Mouse (Mus musculus) lung, postnatal 0 days (tissue): Measurements from ENCODE around the gene Cdk8. TPM values are rescaled to one million over a fixed set of nuclear protein-coding genes. Genes with fewer than 3 reads are reported as not detected.

Experiments used
- ATAC-seq: fragments of 200-750 bp; cut with Nextera tagmentation; 2 replicates; pipeline ENCODE4 v1.8.0; 2017; ENCODE audit warnings: moderate library complexity
- DNase-seq: peaks from one replicate; pipeline ENCODE4 v3.0.0-alpha.2; 2016; ENCODE audit warnings: low spot score
- H3K27ac ChIP-seq: fragments of 300-500 bp; sonication (generic); 2 replicates; pipeline ENCODE4 v1.5.1; 2014; ENCODE audit warnings: antibody characterized with exemption, mild to moderate bottlenecking, low read length, mixed read lengths
- H3K27me3 ChIP-seq: fragments of 300-500 bp; sonication (generic); replicated peaks from 2 replicates; pipeline ENCODE4 v1.6.1; 2014; ENCODE audit warnings: low read length, mixed read lengths; ENCODE audit not compliant: insufficient read depth
- H3K36me3 ChIP-seq: fragments of 300-500 bp; sonication (generic); 2 replicates; pipeline ENCODE4 v1.6.1; 2014; ENCODE audit warnings: low read length, mixed read lengths; ENCODE audit not compliant: insufficient read depth
- H3K4me1 ChIP-seq: fragments of 300-500 bp; sonication (generic); 2 replicates; pipeline ENCODE4 v1.6.1; 2014; ENCODE audit warnings: antibody characterized with exemption, low read depth, low read length, mixed read lengths; ENCODE audit not compliant: insufficient read depth
- H3K4me2 ChIP-seq: fragments of 300-500 bp; sonication (generic); replicated peaks from 2 replicates; pipeline ENCODE4 v1.6.1; 2014; ENCODE audit warnings: low read depth, mild to moderate bottlenecking, low read length, moderate library complexity, mixed read lengths
- H3K4me3 ChIP-seq: fragments of 300-500 bp; sonication (generic); 2 replicates; pipeline ENCODE4 v1.5.1; 2014; ENCODE audit warnings: low read depth, low read length
- H3K9ac ChIP-seq: fragments of 300-500 bp; sonication (generic); replicated peaks from 2 replicates; pipeline ENCODE4 v1.6.1; 2014; ENCODE audit warnings: low read depth, mild to moderate bottlenecking
- H3K9me3 ChIP-seq: fragments of 300-500 bp; sonication (generic); 2 replicates; pipeline ENCODE4 v1.6.1; 2016; ENCODE audit warnings: low read length, mixed read lengths
- CTCF ChIP-seq: IDR thresholded peaks from 2 replicates; pipeline ENCODE4 v1.5.1; 2016; ENCODE audit warnings: antibody characterized with exemption, mild to moderate bottlenecking
- EP300 ChIP-seq: IDR thresholded peaks from 2 replicates; pipeline ENCODE4 v1.6.1; 2016; ENCODE audit warnings: antibody characterized with exemption, mild to moderate bottlenecking, control low read depth
- WGBS: fragments of 180-500 bp; shearing (Covaris S2); extraction: QIAGEN DNeasy Blood & Tissue Kit; methylation state at CpG from one replicate; pipeline ENCODE4 v1.1.7; 2014; 5-methylcytosine and 5-hydroxymethylcytosine counted together
- polyA plus RNA-seq: library from polyadenylated mRNA; unstranded; fragments of >200 nt; fragmentation: Nextera tagmentation; extraction: Ambion mirVana; gene quantifications from 2 replicates; pipeline ENCODE4 v1.2.1, GENCODE M21; 2015

The Cdk8 gene
- polyA plus RNA-seq, 1 experiment from 2014 or later: 12.1 TPM

- ATAC-seq: no peak
- Histone ChIP-seq H3K36me3 (0 out of 2 replicates have a peak, but pooled peaks cover 8% of the 10 kb centered on the region), H3K9me3 (no peaks in the 10 kb centered on the region), H3K27me3 (no peaks in the 10 kb centered on the region), H3K27ac (no peak overlapping the region), H3K4me3 (no peak overlapping the region), H3K9ac (no peak overlapping the region), H3K4me2 (no peak overlapping the region), H3K4me1 (no peaks in the 10 kb centered on the region)
- WGBS: 46% methylated on average over 5 of the region's 5 CpGs
- TF ChIP-seq CTCF: no peak
- no peak for TF ChIP-seq EP300
- DNase-seq: no peak
These were observed 59.4 kb downstream of the Cdk8 start for GRCm38 (mm10) chr5:146290446-146290845.

GRCm38 (mm10) chr5:146291560-146291959 is 60.5 kb downstream of the Cdk8 start:
- H3K4me2 ChIP-seq: no peak overlapping the region
- TF ChIP-seq CTCF (no peak), EP300 (no peak)
- H3K9me3 ChIP-seq: no peaks in the 10 kb centered on the region
- H3K27me3 ChIP-seq: no peaks in the 10 kb centered on the region
- no peak overlapping the region for H3K9ac ChIP-seq
- WGBS: 77% methylated on average over 5 of the region's 5 CpGs
- no peak for ATAC-seq
- H3K27ac ChIP-seq: no peak overlapping the region
- 0 out of 2 replicates have a peak, but pooled peaks cover 9% of the 10 kb centered on the region for H3K36me3 ChIP-seq
- no peak for DNase-seq
- no peaks in the 10 kb centered on the region for H3K4me1 ChIP-seq
- H3K4me3 ChIP-seq: no peak overlapping the region

- 52% methylated on average over 5 of the region's 5 CpGs for whole genome bisulfite sequencing
- H3K4me2 ChIP-seq: no peak overlapping the region
These were observed 62.1 kb downstream of the Cdk8 start for GRCm38 (mm10) chr5:146292896-146293680.

GRCm38 (mm10) chr5:146293919-146294700 is 63.1 kb downstream of the Cdk8 start:
- H3K27ac ChIP-seq: peak overlapping the region; percentile 62
- peak; percentile 57 for DNase-seq
- 64% methylated on average over 11 of the region's 11 CpGs for WGBS

More at GRCm38 (mm10) chr5:146292896-146293680, 62.1 kb downstream of the Cdk8 start:
- no peak for TF ChIP-seq CTCF
- no peak for TF ChIP-seq EP300
- peak; percentile 52 for ATAC-seq
- Histone ChIP-seq H3K27ac (peak overlapping the region; percentile 62; the same call in 1 of the 2 replicates), H3K27me3 (no peaks in the 10 kb centered on the region), H3K4me1 (no peaks in the 10 kb centered on the region), H3K9me3 (no peaks in the 10 kb centered on the region), H3K9ac (no peak overlapping the region), H3K4me3 (no peak overlapping the region), H3K36me3 (0 out of 2 replicates have a peak, but pooled peaks cover 5% of the 10 kb centered on the region)
- peak; percentile 52 for DNase-seq

GRCm38 (mm10) chr5:146294834-146295233 is 63.8 kb downstream of the Cdk8 start:
- Histone ChIP-seq H3K27me3 (no peaks in the 10 kb centered on the region), H3K4me2 (no peak overlapping the region), H3K36me3 (0 out of 2 replicates have a peak, but pooled peaks cover 8% of the 10 kb centered on the region), H3K9ac (no peak overlapping the region), H3K4me3 (no peak overlapping the region), H3K9me3 (no peaks in the 10 kb centered on the region), H3K4me1 (no peaks in the 10 kb centered on the region), H3K27ac (peak overlapping the region; percentile 51; the same call in 1 of the 2 replicates)
- 67% methylated on average over 5 of the region's 5 CpGs for WGBS
- DNase-seq (peak; percentile 22), ATAC-seq (peak; percentile 44; the same call in 1 of the 2 replicates)
- TF ChIP-seq EP300: no peak
- TF ChIP-seq CTCF: no peak

More at GRCm38 (mm10) chr5:146293919-146294700, 63.1 kb downstream of the Cdk8 start:
- H3K4me2 ChIP-seq: no peak overlapping the region
- no peak overlapping the region for H3K4me3 ChIP-seq
- no peaks in the 10 kb centered on the region for H3K27me3 ChIP-seq
- H3K9me3 ChIP-seq: no peaks in the 10 kb centered on the region
- no peak overlapping the region for H3K9ac ChIP-seq
- H3K36me3 ChIP-seq: 0 out of 2 replicates have a peak, but pooled peaks cover 5% of the 10 kb centered on the region
- H3K4me1 ChIP-seq: no peaks in the 10 kb centered on the region
- TF ChIP-seq CTCF (no peak), EP300 (peak; percentile 24; the same call in 1 of the 2 replicates)
- peak; percentile 77 for ATAC-seq
